Mouse (Mus musculus): ENCODE data around the gene Fam71f2. TPM values are rescaled to one million over a fixed set of nuclear protein-coding genes. Genes with fewer than 3 reads are reported as not detected.

Fam71f2 gene
- polyA plus RNA-seq, 1 experiment from 2014 or later = 0.29 TPM

DNA sequence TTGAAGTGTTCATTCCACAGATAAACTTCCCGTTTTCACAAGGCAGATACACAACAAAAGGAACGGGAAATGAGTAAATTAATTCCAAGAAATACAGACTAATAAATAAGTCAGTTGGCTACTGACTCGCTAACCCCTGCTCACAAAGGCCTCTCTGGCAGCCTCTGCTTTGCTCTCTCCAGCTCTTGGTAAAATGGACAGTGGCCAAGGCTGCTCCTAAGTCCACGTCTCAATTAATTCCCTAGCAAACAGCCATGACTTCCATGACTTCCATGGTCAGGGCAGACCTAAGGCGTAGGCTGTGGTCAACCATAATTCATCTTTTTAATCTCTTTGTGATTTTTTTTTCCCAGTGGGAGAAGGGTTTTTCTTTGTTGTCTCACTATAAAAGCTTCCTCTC lies 8.6 kb downstream of the Fam71f2 start:
- WGBS = 59% methylated on average over 5 of the region's 5 CpGs
- Histone ChIP-seq H3K4me3 (ENCODE audit: low read length) (no peak overlapping the region), H3K27ac (ENCODE audit: low read length) (no peak overlapping the region), H3K4me2 (ENCODE audit: low read depth, low read length) (no peak overlapping the region), H3K27me3 (ENCODE audit: control insufficient read depth, insufficient read depth, low read length) (no peaks in the 10 kb centered on the region), H3K36me3 (ENCODE audit: control insufficient read depth, insufficient read depth) (no peaks in the 10 kb centered on the region), H3K9me3 (replicated peaks; ENCODE audit: control insufficient read depth, low read length) (no peaks in the 10 kb centered on the region), H3K4me1 (ENCODE audit: control insufficient read depth, insufficient read depth, low read length) (no peaks in the 10 kb centered on the region), H3K9ac (ENCODE audit: low read length) (no peak overlapping the region)
- no peak for ATAC-seq (replicated peaks; ENCODE audit: extremely low read depth, insufficient read depth, low FRiP score)

- ATAC-seq (replicated peaks; ENCODE audit: extremely low read depth, insufficient read depth, low FRiP score) = no peak
- no peak overlapping the region for H3K4me2 ChIP-seq (ENCODE audit: low read depth, low read length)
- H3K27ac ChIP-seq (ENCODE audit: low read length) = no peak overlapping the region
- no peaks in the 10 kb centered on the region for H3K4me1 ChIP-seq (ENCODE audit: control insufficient read depth, insufficient read depth, low read length)
- H3K27me3 ChIP-seq (ENCODE audit: control insufficient read depth, insufficient read depth, low read length) = no peaks in the 10 kb centered on the region
- no peaks in the 10 kb centered on the region for H3K36me3 ChIP-seq (ENCODE audit: control insufficient read depth, insufficient read depth)
- 65% methylated on average over 6 of the region's 6 CpGs for WGBS
- H3K9me3 ChIP-seq (replicated peaks; ENCODE audit: control insufficient read depth, low read length) = no peaks in the 10 kb centered on the region
- H3K4me3 ChIP-seq (ENCODE audit: low read length) = no peak overlapping the region
- no peak overlapping the region for H3K9ac ChIP-seq (ENCODE audit: low read length)
These were observed 9.3 kb downstream of the Fam71f2 start for GRCm38 (mm10) chr6:29288651-29289050.

DNA sequence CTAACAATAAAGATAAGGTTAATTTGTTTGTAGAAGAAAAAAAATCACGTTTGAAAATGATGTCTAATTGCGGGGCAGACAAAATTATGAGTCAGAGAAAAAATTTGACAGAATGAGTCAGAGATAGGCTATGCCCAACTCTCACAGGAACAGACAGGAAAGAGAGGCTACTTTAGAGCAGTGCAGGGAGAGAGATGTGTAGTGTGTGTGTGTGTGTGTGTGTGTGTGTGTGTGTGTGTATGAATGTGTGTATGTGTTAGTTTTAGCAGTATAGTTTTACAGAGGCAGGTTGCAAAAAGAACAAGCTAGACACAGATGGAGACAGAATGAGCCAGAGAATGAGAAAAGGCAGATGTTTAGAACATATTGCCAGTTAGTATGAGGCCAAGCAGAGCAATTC lies 19.7 kb downstream of the Fam71f2 start:
- Histone ChIP-seq H3K36me3 (ENCODE audit: control insufficient read depth, insufficient read depth) (no peaks in the 10 kb centered on the region), H3K4me1 (ENCODE audit: control insufficient read depth, insufficient read depth, low read length) (no peaks in the 10 kb centered on the region), H3K9me3 (replicated peaks; ENCODE audit: control insufficient read depth, low read length) (0 out of 2 replicates have a peak, but pooled peaks cover 2% of the 10 kb centered on the region), H3K27ac (ENCODE audit: low read length) (no peak overlapping the region), H3K27me3 (ENCODE audit: control insufficient read depth, insufficient read depth, low read length) (no peaks in the 10 kb centered on the region), H3K4me2 (ENCODE audit: low read depth, low read length) (no peak overlapping the region), H3K9ac (ENCODE audit: low read length) (no peak overlapping the region), H3K4me3 (ENCODE audit: low read length) (no peak overlapping the region)
- ATAC-seq (replicated peaks; ENCODE audit: extremely low read depth, insufficient read depth, low FRiP score) = no peak
- WGBS = 53% methylated on average over 2 of the region's 2 CpGs

DNA sequence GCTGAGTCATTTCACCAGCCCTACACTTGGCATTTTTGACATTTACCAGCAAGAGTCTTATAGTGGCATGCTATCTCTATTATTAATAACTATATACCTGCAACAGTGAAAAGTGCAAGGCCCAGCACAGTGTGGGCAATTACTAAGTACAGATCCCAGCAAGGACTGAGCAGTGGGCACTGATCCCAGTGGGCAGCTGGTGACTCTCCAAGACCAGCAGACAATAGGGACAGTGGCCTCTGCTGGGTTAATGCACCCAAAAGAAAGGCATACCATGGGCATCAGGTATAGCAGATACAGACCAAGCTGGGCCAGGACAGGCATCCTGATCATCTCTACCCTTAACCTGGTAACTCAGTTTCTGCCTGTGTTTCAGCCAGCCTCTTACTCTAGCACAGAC lies 23.9 kb downstream of the Fam71f2 start:
- ATAC-seq (replicated peaks; ENCODE audit: extremely low read depth, insufficient read depth, low FRiP score) = no peak
- no peaks in the 10 kb centered on the region for H3K36me3 ChIP-seq (ENCODE audit: control insufficient read depth, insufficient read depth)
- no peak overlapping the region for H3K9ac ChIP-seq (ENCODE audit: low read length)
- peaks cover 2% of the 10 kb centered on the region; the same call in 1 of the 2 replicates for H3K9me3 ChIP-seq (replicated peaks; ENCODE audit: control insufficient read depth, low read length)
- H3K27me3 ChIP-seq (ENCODE audit: control insufficient read depth, insufficient read depth, low read length) = no peaks in the 10 kb centered on the region
- H3K4me1 ChIP-seq (ENCODE audit: control insufficient read depth, insufficient read depth, low read length) = no peaks in the 10 kb centered on the region
- no peak overlapping the region for H3K27ac ChIP-seq (ENCODE audit: low read length)
- H3K4me3 ChIP-seq (ENCODE audit: low read length) = no peak overlapping the region
- no peak overlapping the region for H3K4me2 ChIP-seq (ENCODE audit: low read depth, low read length)

GRCm38 (mm10) chr6:29303726-29304125 lies 24.3 kb downstream of the Fam71f2 start:
- no peaks in the 10 kb centered on the region for H3K27me3 ChIP-seq (ENCODE audit: control insufficient read depth, insufficient read depth, low read length)
- H3K36me3 ChIP-seq (ENCODE audit: control insufficient read depth, insufficient read depth) = no peaks in the 10 kb centered on the region
- WGBS = 50% methylated on average over 4 of the region's 5 CpGs
- H3K4me3 ChIP-seq (ENCODE audit: low read length) = no peak overlapping the region
- H3K4me2 ChIP-seq (ENCODE audit: low read depth, low read length) = no peak overlapping the region
- ATAC-seq (replicated peaks; ENCODE audit: extremely low read depth, insufficient read depth, low FRiP score) = no peak
- H3K4me1 ChIP-seq (ENCODE audit: control insufficient read depth, insufficient read depth, low read length) = no peaks in the 10 kb centered on the region
- H3K9ac ChIP-seq (ENCODE audit: low read length) = no peak overlapping the region
- H3K27ac ChIP-seq (ENCODE audit: low read length) = no peak overlapping the region
- H3K9me3 ChIP-seq (replicated peaks; ENCODE audit: control insufficient read depth, low read length) = peaks cover 2% of the 10 kb centered on the region; the same call in 1 of the 2 replicates

DNA sequence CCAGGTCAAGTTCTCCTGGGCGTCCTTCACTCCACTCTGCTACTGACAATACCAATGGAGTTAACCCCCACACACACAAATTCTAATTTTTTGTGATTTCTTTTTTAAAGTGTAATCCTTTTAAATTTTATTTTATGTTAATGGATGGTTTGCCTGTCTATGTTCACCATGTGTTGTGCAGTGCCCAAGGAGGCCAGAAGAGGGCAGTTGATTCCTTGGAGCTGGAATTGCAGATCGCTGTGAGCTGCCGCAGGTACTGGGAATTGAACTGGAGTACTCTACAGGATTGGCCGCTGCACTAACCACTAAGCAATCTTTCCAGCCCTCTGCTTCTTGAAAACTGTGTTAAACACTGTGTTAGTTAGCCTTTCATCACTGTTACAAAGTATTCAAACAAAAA lies 26.1 kb downstream of the Fam71f2 start:
- ATAC-seq (replicated peaks; ENCODE audit: extremely low read depth, insufficient read depth, low FRiP score) = no peak
- Histone ChIP-seq H3K27ac (ENCODE audit: low read length) (no peak overlapping the region), H3K4me1 (ENCODE audit: control insufficient read depth, insufficient read depth, low read length) (no peaks in the 10 kb centered on the region), H3K27me3 (ENCODE audit: control insufficient read depth, insufficient read depth, low read length) (no peaks in the 10 kb centered on the region), H3K9ac (ENCODE audit: low read length) (no peak overlapping the region), H3K4me2 (ENCODE audit: low read depth, low read length) (no peak overlapping the region), H3K4me3 (ENCODE audit: low read length) (no peak overlapping the region), H3K36me3 (ENCODE audit: control insufficient read depth, insufficient read depth) (no peaks in the 10 kb centered on the region), H3K9me3 (replicated peaks; ENCODE audit: control insufficient read depth, low read length) (peaks cover 3% of the 10 kb centered on the region)
- WGBS = 86% methylated on average over 4 of the region's 4 CpGs

DNA sequence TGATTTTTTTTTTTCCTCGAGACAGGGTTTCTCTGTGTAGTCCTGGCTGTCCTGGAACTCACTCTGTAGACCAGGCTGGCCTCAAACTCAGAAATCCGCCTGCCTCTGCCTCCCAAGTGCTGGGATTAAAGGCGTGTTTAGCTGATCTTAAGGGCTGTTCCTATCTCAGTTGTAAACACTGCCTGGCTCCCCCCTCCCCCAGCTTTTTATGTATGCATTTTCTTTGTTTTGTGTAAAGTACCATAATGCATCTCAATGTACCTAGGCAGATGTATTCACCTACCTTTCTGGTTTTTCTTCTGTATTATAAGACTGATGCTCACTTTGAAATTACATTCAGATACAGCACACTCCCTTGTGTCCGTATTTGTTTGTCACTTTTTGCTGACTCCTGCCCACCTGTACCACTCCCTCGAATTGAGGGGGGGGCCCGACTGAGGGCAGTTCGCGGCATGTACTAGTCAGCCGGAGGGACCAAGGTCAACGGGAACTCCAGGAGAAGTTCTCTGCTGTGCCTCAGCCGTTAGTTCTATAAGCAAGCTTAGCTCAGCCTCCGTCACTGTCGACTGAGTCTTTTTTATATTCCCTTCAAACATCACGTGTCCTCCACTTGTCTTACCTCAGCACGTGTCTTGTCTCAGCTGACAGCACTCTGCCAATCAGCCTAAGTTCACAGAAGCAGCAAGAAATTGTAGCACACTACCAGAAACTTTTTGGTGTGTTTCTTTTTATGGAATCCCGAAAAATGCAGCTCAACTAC lies 29.6 kb downstream of the Fam71f2 start:
- H3K4me3 ChIP-seq (ENCODE audit: low read length) = no peak overlapping the region
- H3K27me3 ChIP-seq (ENCODE audit: control insufficient read depth, insufficient read depth, low read length) = no peaks in the 10 kb centered on the region
- 84% methylated on average over 16 of the region's 16 CpGs for WGBS
- no peak for ATAC-seq (replicated peaks; ENCODE audit: extremely low read depth, insufficient read depth, low FRiP score)
- peaks cover 3% of the 10 kb centered on the region for H3K9me3 ChIP-seq (replicated peaks; ENCODE audit: control insufficient read depth, low read length)
- H3K4me2 ChIP-seq (ENCODE audit: low read depth, low read length) = no peak overlapping the region
- no peaks in the 10 kb centered on the region for H3K4me1 ChIP-seq (ENCODE audit: control insufficient read depth, insufficient read depth, low read length)
- H3K36me3 ChIP-seq (ENCODE audit: control insufficient read depth, insufficient read depth) = no peaks in the 10 kb centered on the region
- H3K27ac ChIP-seq (ENCODE audit: low read length) = no peak overlapping the region
- no peak overlapping the region for H3K9ac ChIP-seq (ENCODE audit: low read length)

GRCm38 (mm10) chr6:29313690-29314202 lies 34.4 kb downstream of the Fam71f2 start:
- Histone ChIP-seq H3K27me3 (ENCODE audit: control insufficient read depth, insufficient read depth, low read length) (no peaks in the 10 kb centered on the region), H3K4me1 (ENCODE audit: control insufficient read depth, insufficient read depth, low read length) (no peaks in the 10 kb centered on the region), H3K9me3 (replicated peaks; ENCODE audit: control insufficient read depth, low read length) (peaks cover 3% of the 10 kb centered on the region; the same call in 1 of the 2 replicates), H3K9ac (ENCODE audit: low read length) (no peak overlapping the region), H3K4me3 (ENCODE audit: low read length) (no peak overlapping the region), H3K4me2 (ENCODE audit: low read depth, low read length) (no peak overlapping the region), H3K36me3 (ENCODE audit: control insufficient read depth, insufficient read depth) (no peaks in the 10 kb centered on the region), H3K27ac (ENCODE audit: low read length) (no peak overlapping the region)
- 61% methylated on average over 14 of the region's 14 CpGs for WGBS
- ATAC-seq (replicated peaks; ENCODE audit: extremely low read depth, insufficient read depth, low FRiP score) = no peak

GRCm38 (mm10) chr6:29317286-29317685 lies 37.9 kb downstream of the Fam71f2 start:
- Histone ChIP-seq H3K36me3 (ENCODE audit: control insufficient read depth, insufficient read depth) (no peaks in the 10 kb centered on the region), H3K9ac (ENCODE audit: low read length) (no peak overlapping the region), H3K4me2 (ENCODE audit: low read depth, low read length) (no peak overlapping the region), H3K27ac (ENCODE audit: low read length) (no peak overlapping the region), H3K4me1 (ENCODE audit: control insufficient read depth, insufficient read depth, low read length) (no peaks in the 10 kb centered on the region), H3K4me3 (ENCODE audit: low read length) (no peak overlapping the region), H3K27me3 (ENCODE audit: control insufficient read depth, insufficient read depth, low read length) (no peaks in the 10 kb centered on the region), H3K9me3 (replicated peaks; ENCODE audit: control insufficient read depth, low read length) (no peaks in the 10 kb centered on the region)
- 59% methylated on average over 2 of the region's 2 CpGs for WGBS
- no peak for ATAC-seq (replicated peaks; ENCODE audit: extremely low read depth, insufficient read depth, low FRiP score)
